Mouse (Mus musculus) CH12.LX (cell line): ENCODE measurements around the gene Cbr2.

ENCODE experiments used
- CHD1 ChIP-seq: IDR thresholded peaks from 2 replicates; pipeline ENCODE4 v1.6.1; 2012; ENCODE audit warnings: low read depth, low read length, improper control_type of control experiment, inconsistent platforms
- CTCF ChIP-seq, 2 experiments: IDR thresholded peaks in 1 of 2; conservative IDR thresholded peaks in 1 of 2; 2 replicates each; pipeline ENCODE4 v1.5.1; 2011 to 2012; ENCODE audit warnings: low read depth in 2 of 2, low read length in 2 of 2, improper control_type of control experiment in 1 of 2, inconsistent platforms in 1 of 2, mild to moderate bottlenecking in 1 of 2, moderate library complexity in 1 of 2
- ELF1 ChIP-seq: IDR thresholded peaks from 2 replicates; pipeline ENCODE4 v1.6.1; 2014; ENCODE audit warnings: low read depth, mild to moderate bottlenecking, inconsistent platforms, low read length, improper control_type of control experiment
- EP300 ChIP-seq: IDR thresholded peaks from 2 replicates; pipeline ENCODE4 v1.6.1; 2011; ENCODE audit warnings: low read length, improper control_type of control experiment
- JUN ChIP-seq: IDR thresholded peaks from 2 replicates; pipeline ENCODE4 v1.6.1; 2011; ENCODE audit warnings: low read depth, mild to moderate bottlenecking, low read length, improper control_type of control experiment, moderate library complexity; ENCODE audit not compliant: insufficient read depth
- MAFK ChIP-seq: IDR thresholded peaks from 2 replicates; pipeline ENCODE4 v1.6.1; 2011; ENCODE audit warnings: low read length, improper control_type of control experiment; ENCODE audit not compliant: insufficient replicate concordance
- MEF2A ChIP-seq: IDR thresholded peaks from 2 replicates; pipeline ENCODE4 v1.6.1; 2014; ENCODE audit warnings: low read depth, mild to moderate bottlenecking, inconsistent platforms, low read length, improper control_type of control experiment, borderline replicate concordance
- POLR2A ChIP-seq: IDR thresholded peaks from 2 replicates; pipeline ENCODE4 v1.6.1; 2011; ENCODE audit warnings: low read depth, mild to moderate bottlenecking, improper control_type of control experiment, low read length
- POLR2AphosphoS2 ChIP-seq: IDR thresholded peaks from 2 replicates; pipeline ENCODE4 v1.6.1; 2011; ENCODE audit warnings: low read depth, low read length, improper control_type of control experiment
- SMC3 ChIP-seq: IDR thresholded peaks from 2 replicates; pipeline ENCODE4 v1.6.1; 2011; ENCODE audit warnings: low read depth, low read length, improper control_type of control experiment
- TCF12 ChIP-seq: IDR thresholded peaks from 2 replicates; pipeline ENCODE4 v1.6.1; 2014; ENCODE audit warnings: low read depth, mild to moderate bottlenecking, inconsistent platforms, low read length, improper control_type of control experiment
- USF2 ChIP-seq: conservative IDR thresholded peaks from 2 replicates; pipeline ENCODE4 v1.6.1; 2011; ENCODE audit warnings: low read depth, low read length, improper control_type of control experiment
- ZNF384 ChIP-seq: IDR thresholded peaks from 2 replicates; pipeline ENCODE4 v1.6.1; 2012; ENCODE audit warnings: low read depth, low read length, improper control_type of control experiment, inconsistent platforms

GRCm38 (mm10) chr11:120714546-120714945 is 17.4 kb downstream of the Cbr2 start:
- TF ChIP-seq POLR2AphosphoS2, result no peak
- TF ChIP-seq SMC3, result no peak
- no peak for TF ChIP-seq JUN
- no peak for TF ChIP-seq CTCF (conservative IDR thresholded peaks at IDR 0.05 in 1 of 2, IDR thresholded peaks at IDR 0.05 in 1 of 2; ENCODE audit: low read depth in 2 of 2, low read length in 2 of 2)
- TF ChIP-seq MEF2A, result no peak
- no peak for TF ChIP-seq POLR2A
- no peak for TF ChIP-seq EP300
- TF ChIP-seq ZNF384, result no peak
- TF ChIP-seq CHD1, result no peak
- TF ChIP-seq ELF1, result no peak
- no peak for TF ChIP-seq TCF12
- TF ChIP-seq USF2, result no peak
- TF ChIP-seq MAFK, result no peak
